Mouse (Mus musculus): ENCODE measurements around the gene Gm8024.
"Not testable (repeated sequence)": the region's sequence is repeated elsewhere in the genome, so short reads cannot be mapped to it uniquely, and the experiment has no call there.

- TF ChIP-seq POLR2A (IDR thresholded peaks at IDR 0.05; ENCODE audit: low read depth, low read length); NELFE (IDR thresholded peaks at IDR 0.05; ENCODE audit: low read depth, low read length); CTCF (conservative IDR thresholded peaks at IDR 0.05 in 1 of 2, IDR thresholded peaks at IDR 0.05 in 1 of 2; ENCODE audit: low read depth in 2 of 2, low read length in 2 of 2); EP300 (IDR thresholded peaks at IDR 0.05; ENCODE audit: low read length); SIN3A (IDR thresholded peaks at IDR 0.05; ENCODE audit: low read length); MAX (IDR thresholded peaks at IDR 0.05; ENCODE audit: low read length); USF1 (IDR thresholded peaks at IDR 0.05; ENCODE audit: low read depth, low read length); HCFC1 (IDR thresholded peaks at IDR 0.05; ENCODE audit: low read depth, low read length); MAZ (IDR thresholded peaks at IDR 0.05; ENCODE audit: low read depth, low read length); KAT2A (IDR thresholded peaks at IDR 0.05; ENCODE audit: insufficient replicate concordance, low read length); ELF1 (IDR thresholded peaks at IDR 0.05; ENCODE audit: low read depth, low read length); JUND (conservative IDR thresholded peaks at IDR 0.05; ENCODE audit: low read depth, low read length): not testable (repeated sequence)
Observed at GRCm38 (mm10) chr14:42502249-42502648, 21.8 kb downstream of the Gm8024 start, which contains the start of gene Gm8020.
